Mouse (Mus musculus) ES-Bruce4 (cell line): ENCODE data around the gene Maml3.

Experiments used
- CTCF ChIP-seq: IDR thresholded peaks from one replicate; pipeline ENCODE4 v1.8.1; 2011; ENCODE audit warnings: low read depth, low read length
- POLR2A ChIP-seq: IDR thresholded peaks from one replicate; pipeline ENCODE4 v1.8.1; 2011; ENCODE audit warnings: low read length; ENCODE audit not compliant: insufficient read depth

GRCm38 (mm10) chr3:51986507-51986906, 118.4 kb downstream of the Maml3 start:
- TF ChIP-seq POLR2A, result no peak
- TF ChIP-seq CTCF, result no peak
